Comparison of ENCODE assay signal across 29 mouse cellular contexts in the genomic region with DNA sequence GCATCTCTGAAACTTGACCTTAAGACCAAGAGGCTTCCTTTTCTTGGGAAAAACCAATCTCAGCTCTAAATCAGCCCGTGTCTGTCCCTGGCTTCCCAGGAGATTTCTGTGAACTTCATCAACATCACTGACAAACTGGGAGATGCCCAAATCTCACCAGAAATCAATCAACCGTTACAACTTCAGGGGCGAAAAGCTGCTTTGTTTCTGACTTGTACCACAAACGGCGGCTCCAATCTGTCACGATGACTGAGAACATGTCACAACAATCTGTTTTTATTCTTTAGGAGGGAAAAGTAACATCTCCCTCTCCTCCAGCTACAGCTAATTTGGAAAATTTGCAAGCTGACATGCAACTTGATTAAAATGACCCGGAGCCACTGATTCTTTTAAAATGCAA. TPM values are rescaled to one million over a fixed set of nuclear protein-coding genes. Genes with fewer than 3 reads are reported as not detected.
DNase-seq lines count a peak whose midpoint lies in the region; ATAC-seq and TF ChIP-seq lines count a peak whose summit lies in the region.
"Had no signal": no experiment of that assay in that cellular context is flagged by ENCODE, and none has a peak within 500 bp of the region (broad histone marks: within the 10 kb centered on the region; RNA-seq: fewer than 3 reads in every experiment).

No protein-coding gene starts in this region.

- H3K27ac ChIP-seq in forebrain, embryonic 14.5 days (ENCODE audit: low read depth, low read length): peak overlapping the region; percentile 18; the same call in 1 of the 2 replicates
- H3K27ac ChIP-seq in forebrain, embryonic 10.5 days: no peak overlapping the region
- no peak overlapping the region for H3K27ac ChIP-seq in layer of hippocampus, adult 2 months
- H3K27ac ChIP-seq in kidney, embryonic 15.5 days: no peak overlapping the region
- H3K27ac ChIP-seq: liver, embryonic 12.5 days; neural tube, embryonic 13.5 days; stomach, embryonic 15.5 days had no signal

- peaks cover 31% of the 10 kb centered on the region for H3K4me1 ChIP-seq in forebrain, embryonic 14.5 days (ENCODE audit: control insufficient read depth, insufficient read depth, low read length)
- peaks cover 16% of the 10 kb centered on the region for H3K4me1 ChIP-seq in forebrain, embryonic 10.5 days
- H3K4me1 ChIP-seq in kidney, embryonic 15.5 days: 0 out of 2 replicates have a peak, but pooled peaks cover 2% of the 10 kb centered on the region
- H3K4me1 ChIP-seq: liver, embryonic 12.5 days; stomach, embryonic 15.5 days had no signal

- H3K4me2 ChIP-seq in forebrain, embryonic 14.5 days (ENCODE audit: low read length): no peak overlapping the region
- no peak overlapping the region for H3K4me2 ChIP-seq in kidney, embryonic 15.5 days
- H3K4me2 ChIP-seq: heart, embryonic 11.5 days; liver, embryonic 12.5 days; midbrain, embryonic 11.5 days; neural tube, embryonic 13.5 days; stomach, embryonic 15.5 days had no signal

- H3K4me3 ChIP-seq in forebrain, embryonic 14.5 days (ENCODE audit: low read depth, low read length): no peak overlapping the region
- no peak overlapping the region for H3K4me3 ChIP-seq in forebrain, embryonic 10.5 days
- no peak overlapping the region for H3K4me3 ChIP-seq in layer of hippocampus, adult 2 months
- H3K4me3 ChIP-seq in kidney, embryonic 15.5 days (replicated peaks): no peak overlapping the region
- H3K4me3 ChIP-seq: liver, embryonic 12.5 days; neural tube, embryonic 13.5 days; stomach, embryonic 15.5 days had no signal

- no peak for ATAC-seq in forebrain, embryonic 14.5 days
- no peak for ATAC-seq in kidney, embryonic 15.5 days (replicated peaks; ENCODE audit: low FRiP score)
- ATAC-seq: CD4-positive, CD25-positive, alpha-beta regulatory T cell, adult 4 months; intestine, postnatal 0 days; liver, embryonic 12.5 days; liver, postnatal 0 days had no signal

- no peaks in the 10 kb centered on the region for H3K27me3 ChIP-seq in forebrain, embryonic 14.5 days (replicated peaks; ENCODE audit: control insufficient read depth, insufficient read depth, low read length)
- H3K27me3 ChIP-seq in forebrain, embryonic 10.5 days (ENCODE audit: poor library complexity, severe bottlenecking): no peaks in the 10 kb centered on the region
- H3K27me3 ChIP-seq in kidney, embryonic 15.5 days: no peaks in the 10 kb centered on the region
- H3K27me3 ChIP-seq: liver, embryonic 12.5 days; neural tube, embryonic 13.5 days; stomach, embryonic 15.5 days had no signal

- no peak for TF ChIP-seq CTCF in layer of hippocampus, adult 2 months (conservative IDR thresholded peaks at IDR 0.05)

- no peaks in the 10 kb centered on the region for H3K36me3 ChIP-seq in forebrain, embryonic 14.5 days (ENCODE audit: control insufficient read depth, insufficient read depth, low read length)
- H3K36me3 ChIP-seq in forebrain, embryonic 10.5 days (replicated peaks): no peaks in the 10 kb centered on the region
- H3K36me3 ChIP-seq in kidney, embryonic 15.5 days: no peaks in the 10 kb centered on the region
- H3K36me3 ChIP-seq: liver, embryonic 12.5 days; neural tube, embryonic 13.5 days; stomach, embryonic 15.5 days had no signal

- 43% methylated on average over 7 of the region's 7 CpGs for WGBS in forebrain, embryonic 14.5 days
- WGBS in forebrain, embryonic 10.5 days: 73% methylated on average over 7 of the region's 7 CpGs
- WGBS in kidney, embryonic 15.5 days: 35% methylated on average over 7 of the region's 7 CpGs

- H3K9me3 ChIP-seq in forebrain, embryonic 14.5 days (replicated peaks; ENCODE audit: control insufficient read depth, low read length): no peaks in the 10 kb centered on the region
- H3K9me3 ChIP-seq in forebrain, embryonic 10.5 days: no peaks in the 10 kb centered on the region
- H3K9me3 ChIP-seq in kidney, embryonic 15.5 days (replicated peaks): no peaks in the 10 kb centered on the region
- H3K9me3 ChIP-seq: liver, embryonic 12.5 days; neural tube, embryonic 13.5 days; stomach, embryonic 15.5 days had no signal

- no peak overlapping the region for H3K9ac ChIP-seq in forebrain, embryonic 14.5 days (ENCODE audit: low read length)
- H3K9ac ChIP-seq in kidney, embryonic 15.5 days: no peak overlapping the region
- H3K9ac ChIP-seq: liver, embryonic 12.5 days; liver, postnatal 0 days; neural tube, embryonic 13.5 days; stomach, embryonic 15.5 days had no signal

- peak; percentile 66 for DNase-seq in forebrain, embryonic 14.5 days (ENCODE audit: low spot score)
- no peak for DNase-seq in forebrain, embryonic 10.5 days (ENCODE audit: extremely low spot score, low spot score)
- peak; percentile 44 for DNase-seq in layer of hippocampus, adult 11-12 months (ENCODE audit: low spot score)
- no peak for DNase-seq in layer of hippocampus, postnatal 10 days (ENCODE audit: low spot score in 2 of 2)
- DNase-seq in brain, embryonic 18.5 days (ENCODE audit: low read depth, low spot score): peak; percentile 30
- DNase-seq in layer of hippocampus, adult 2 months (ENCODE audit: low spot score in 2 of 2): peak; percentile 56 to 69
- no peak for DNase-seq in right cerebral cortex, postnatal 25 days
- DNase-seq: adrenal gland, postnatal 36 days; cerebellum, adult 9-10 months; gastrocnemius, postnatal 25 days; heart, adult 18-20 months; heart, postnatal 36 days; kidney, adult 9 months; kidney, postnatal 14 days; left cerebral cortex, postnatal 4 days; liver, postnatal 0 days; lung, postnatal 36 days; right cerebral cortex, postnatal 14 days had no signal

RNA-seq across cellular contexts. Expression of gene Pcdh8, which starts 48.9 kb away (rescaled TPM):
- polyA plus RNA-seq in forebrain, embryonic 14.5 days (2014; fragmentation: Nextera tagmentation; extraction: Ambion mirVana): 22.7 and 35.1 TPM in 2 replicates
- polyA plus RNA-seq in forebrain, embryonic 10.5 days (2016; fragmentation: Nextera tagmentation; extraction: Ambion mirVana): 3.7 and 4.1 TPM in 2 replicates
- 10 to 100 TPM; 74.9 to 78.2 TPM for total RNA-seq in layer of hippocampus, postnatal 10 days (2021)
- total RNA-seq in layer of hippocampus, adult 2 months (2021): 10 to 100 TPM; 75.7 to 81.7 TPM
- polyA plus RNA-seq in kidney, embryonic 15.5 days (2015; fragmentation: Nextera tagmentation; extraction: Ambion mirVana): 1.8 TPM in 2 replicates
- total RNA-seq: gastrocnemius, adult 18-20 months; gastrocnemius, postnatal 25 days; megakaryocyte, adult 5-6 weeks had no signal
- polyA plus RNA-seq: CD4-positive, CD25-positive, alpha-beta regulatory T cell, adult 4 months; liver, embryonic 12.5 days; liver, postnatal 0 days; lung, embryonic 16.5 days had no signal

Comparison
In these comparisons a context has a peak if more than half of its experiments do, and no peak if none do; other contexts are left out.
1. DNase-seq: peak in forebrain, embryonic 14.5 days (single experiment), layer of hippocampus, adult 11-12 months (single experiment), brain, embryonic 18.5 days (single experiment) and layer of hippocampus, adult 2 months (2 of 2); none in forebrain, embryonic 10.5 days (single experiment), layer of hippocampus, postnatal 10 days (0 of 2) and right cerebral cortex, postnatal 25 days (single experiment).